Mouse (Mus musculus): Measurements from ENCODE around the gene Stam. TPM values are rescaled to one million over a fixed set of nuclear protein-coding genes. Genes with fewer than 3 reads are reported as not detected.
"Not testable (repeated sequence)": the region's sequence is repeated elsewhere in the genome, so short reads cannot be mapped to it uniquely, and the experiment has no call there.

Stam gene
- polyA plus RNA-seq, 1 experiment, result 80.4 TPM

DNA sequence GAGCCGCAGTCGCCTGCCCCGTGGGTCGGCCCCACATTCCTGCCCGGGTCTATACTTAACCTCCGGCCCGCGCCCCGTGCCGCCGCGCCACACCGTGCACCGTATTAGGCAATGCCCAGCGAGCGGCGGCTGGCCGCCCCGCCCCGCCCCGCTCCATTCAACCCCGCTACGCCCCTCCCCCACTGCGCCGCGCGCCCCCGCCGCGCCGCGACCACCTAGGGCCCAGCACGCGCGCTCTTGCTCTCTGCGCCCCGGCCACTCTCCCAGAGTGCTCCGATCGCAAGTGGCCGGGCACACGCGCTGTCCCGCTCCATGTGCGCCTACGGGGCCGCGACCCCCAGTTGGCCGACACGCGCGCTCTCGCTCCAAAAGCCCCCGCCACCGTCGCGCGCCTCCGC lies 18.7 kb upstream of the Stam start:
- Histone ChIP-seq H3K27ac (ENCODE audit: insufficient read depth, low read length) (peak overlapping the region; percentile 50; the same call in 1 of the 2 replicates), H3K4me1 (ENCODE audit: control insufficient read depth, insufficient read depth, low read length) (peaks cover 5% of the 10 kb centered on the region; the same call in 1 of the 2 replicates), H3K4me3 (ENCODE audit: insufficient read depth, low read length) (peak overlapping the region; percentile 94)
- TF ChIP-seq CTCF (IDR thresholded peaks at IDR 0.05; ENCODE audit: borderline replicate concordance, insufficient read depth, low read length), result no peak

DNA sequence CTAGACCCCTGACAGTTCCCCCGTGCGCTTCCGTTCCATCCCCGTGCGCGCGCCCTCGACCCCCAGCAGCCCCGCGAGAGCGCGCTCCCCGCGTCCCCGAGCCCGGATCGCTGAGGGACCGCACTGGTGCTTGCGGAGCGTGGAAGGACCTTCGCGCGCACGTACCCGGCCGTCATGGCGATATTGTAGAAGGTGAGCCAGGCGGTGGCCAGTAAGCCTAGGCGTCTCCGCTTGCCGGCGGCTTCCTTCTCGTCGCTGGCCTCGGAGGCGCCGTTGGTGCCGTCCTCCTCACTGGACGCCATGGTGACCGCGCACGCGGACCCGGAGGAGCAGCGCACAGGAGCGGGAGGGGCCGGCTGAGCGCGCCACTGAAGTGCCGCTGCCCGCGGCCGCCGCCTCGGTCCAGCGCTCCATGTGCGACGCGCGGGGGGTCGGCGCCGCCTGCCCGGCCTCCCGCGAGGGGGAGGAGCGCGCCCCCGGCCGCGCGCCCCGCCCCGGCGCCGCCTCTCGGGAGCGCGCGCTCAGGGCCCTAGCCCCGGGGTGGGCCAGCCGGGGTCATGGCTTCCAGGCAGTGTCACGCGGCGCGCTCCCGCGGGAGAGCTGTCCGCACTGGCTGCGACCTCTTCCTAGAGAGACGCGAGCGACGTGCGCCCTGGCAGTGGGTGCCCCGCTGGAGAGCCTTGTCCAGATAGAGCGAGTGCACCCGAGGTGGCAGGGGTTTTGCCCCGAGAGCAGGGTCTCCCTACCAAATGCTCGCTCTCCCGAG lies 18.1 kb upstream of the Stam start, which contains the start of gene Hacd1:
Gene Hacd1 (minus strand): TSS at position 570 of the 766 bp plus-strand sequence.
- Histone ChIP-seq H3K27ac (ENCODE audit: insufficient read depth, low read length) (peak within 1 kb of the TSS; percentile 50), H3K4me1 (ENCODE audit: control insufficient read depth, insufficient read depth, low read length) (peaks cover 5% of the 10 kb centered on the region; the same call in 1 of the 2 replicates), H3K4me3 (ENCODE audit: insufficient read depth, low read length) (peak within 1 kb of the TSS; percentile 94)
- TF ChIP-seq CTCF (IDR thresholded peaks at IDR 0.05; ENCODE audit: borderline replicate concordance, insufficient read depth, low read length) (no peak), POLR2A (IDR thresholded peaks at IDR 0.05; ENCODE audit: low read depth, low read length) (peak; percentile 48)

DNA sequence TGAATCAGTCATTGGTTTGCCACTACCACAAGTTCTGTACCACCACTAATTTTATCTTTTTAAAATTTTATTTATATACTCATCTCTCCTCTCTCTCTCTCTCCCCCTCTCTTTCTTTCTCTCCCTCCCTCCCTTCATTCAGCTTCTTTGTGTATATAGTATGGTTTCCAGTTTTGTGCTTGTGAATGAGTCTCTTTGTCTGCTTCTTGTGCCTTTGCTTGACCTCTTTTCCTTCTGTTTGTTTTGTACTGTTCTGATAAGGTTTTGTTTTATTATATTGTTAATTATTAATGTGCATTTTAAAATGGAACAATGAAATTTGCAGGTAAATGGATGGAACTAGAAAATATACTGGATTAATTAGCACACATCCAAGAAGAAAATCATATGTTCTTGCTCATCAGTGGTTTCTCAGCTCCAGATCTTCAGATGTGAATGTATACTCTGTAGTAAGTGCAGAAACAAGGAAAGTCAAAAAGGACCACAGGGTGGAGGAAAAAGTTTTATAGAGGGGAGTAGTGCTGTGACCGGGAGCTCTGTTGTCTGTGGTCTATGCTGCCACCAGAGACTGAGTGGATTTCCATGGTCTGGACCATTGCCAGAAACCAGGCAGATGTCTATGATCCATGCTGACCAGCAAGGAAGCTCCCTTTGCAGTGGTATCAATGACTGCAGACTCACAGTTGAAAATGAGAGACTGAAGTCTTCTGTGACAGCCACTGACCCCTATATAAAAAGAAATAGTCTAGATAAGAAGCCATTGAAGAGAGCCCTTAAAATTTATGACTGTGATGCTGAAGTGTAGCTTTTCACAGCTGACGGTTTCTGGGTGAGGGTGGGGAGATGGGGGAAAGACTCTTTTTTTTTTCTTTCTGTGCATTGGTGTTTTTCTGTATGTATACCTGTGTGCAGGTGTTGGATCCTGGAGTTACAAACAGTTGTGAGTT lies 7.9 kb upstream of the Stam start:
- peaks cover 4% of the 10 kb centered on the region; the same call in 1 of the 2 replicates for H3K4me1 ChIP-seq (ENCODE audit: control insufficient read depth, insufficient read depth, low read length)
- no peak overlapping the region for H3K27ac ChIP-seq (ENCODE audit: insufficient read depth, low read length)

DNA sequence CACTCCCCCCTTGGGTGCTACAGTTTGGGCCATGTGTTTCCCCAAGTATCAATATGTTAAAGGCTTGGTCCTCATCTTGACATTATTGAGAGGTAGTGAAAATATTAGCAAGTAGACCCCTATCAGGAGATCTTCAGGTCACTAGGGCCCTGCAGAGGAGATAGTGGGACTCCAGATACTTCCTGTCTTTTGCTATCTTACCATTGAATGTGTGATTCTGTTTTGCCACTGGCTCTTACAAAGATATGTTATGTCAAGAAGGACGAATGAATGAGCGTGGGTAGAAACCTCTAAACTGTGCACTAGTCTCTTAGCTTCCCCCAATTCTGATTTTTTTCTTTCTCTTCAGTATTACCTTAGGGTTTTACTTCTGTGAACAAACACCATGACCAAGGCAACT lies 4.9 kb upstream of the Stam start:
- Histone ChIP-seq H3K27ac (ENCODE audit: insufficient read depth, low read length) (no peak overlapping the region), H3K4me3 (ENCODE audit: insufficient read depth, low read length) (no peak overlapping the region), H3K4me1 (ENCODE audit: control insufficient read depth, insufficient read depth, low read length) (peaks cover 4% of the 10 kb centered on the region; the same call in 1 of the 2 replicates)
- no peak for TF ChIP-seq CTCF (IDR thresholded peaks at IDR 0.05; ENCODE audit: borderline replicate concordance, insufficient read depth, low read length)
- no peak for TF ChIP-seq POLR2A (IDR thresholded peaks at IDR 0.05; ENCODE audit: low read depth, low read length)

More for the DNA sequence above, 7.9 kb upstream of the Stam start:
- no peak overlapping the region for H3K4me3 ChIP-seq (ENCODE audit: insufficient read depth, low read length)
- TF ChIP-seq CTCF (IDR thresholded peaks at IDR 0.05; ENCODE audit: borderline replicate concordance, insufficient read depth, low read length), result no peak
- TF ChIP-seq POLR2A (IDR thresholded peaks at IDR 0.05; ENCODE audit: low read depth, low read length), result no peak

DNA sequence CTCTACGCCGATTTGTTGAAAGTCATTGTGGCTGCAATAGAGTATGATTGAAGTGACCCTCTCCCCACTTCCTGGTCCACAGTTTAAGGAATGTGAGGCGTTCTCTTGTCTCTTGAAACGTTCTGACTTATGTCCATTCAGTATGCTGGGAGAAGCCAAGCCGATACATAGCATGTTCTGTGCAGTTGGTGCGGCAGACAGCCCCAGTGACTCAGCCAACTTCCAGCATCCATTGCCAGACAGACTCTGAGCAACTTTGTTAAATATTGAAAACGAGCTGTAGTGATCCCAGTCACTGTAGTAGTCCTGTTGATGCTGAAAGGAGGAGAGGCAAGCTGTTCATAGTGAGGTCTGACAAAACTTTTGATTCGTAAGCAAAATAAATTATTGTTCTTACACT lies 3.4 kb upstream of the Stam start:
- no peak for TF ChIP-seq POLR2A (IDR thresholded peaks at IDR 0.05; ENCODE audit: low read depth, low read length)
- TF ChIP-seq CTCF (IDR thresholded peaks at IDR 0.05; ENCODE audit: borderline replicate concordance, insufficient read depth, low read length), result no peak
- Histone ChIP-seq H3K4me3 (ENCODE audit: insufficient read depth, low read length) (no peak overlapping the region), H3K27ac (ENCODE audit: insufficient read depth, low read length) (no peak overlapping the region), H3K4me1 (ENCODE audit: control insufficient read depth, insufficient read depth, low read length) (peaks cover 4% of the 10 kb centered on the region; the same call in 1 of the 2 replicates)

DNA sequence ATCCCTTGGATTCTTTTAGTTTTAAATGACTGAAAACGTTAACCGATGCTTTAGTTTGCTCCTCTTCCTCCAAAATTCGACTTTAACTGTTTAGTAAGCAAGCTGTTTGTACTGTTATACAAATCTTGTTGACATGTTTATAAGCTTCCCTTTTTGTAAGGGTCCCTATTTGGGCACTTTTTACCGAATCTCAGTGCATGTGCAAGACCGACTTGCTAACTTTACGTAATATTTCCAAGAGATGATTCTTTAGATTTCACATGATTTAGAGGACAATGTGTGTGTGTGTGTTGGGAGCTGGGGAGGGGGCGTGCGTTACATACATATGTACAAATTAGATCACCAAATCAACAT lies 913 bp upstream of the Stam start:
- Histone ChIP-seq H3K27ac (ENCODE audit: insufficient read depth, low read length) (peak overlapping the region; percentile 98), H3K4me1 (ENCODE audit: control insufficient read depth, insufficient read depth, low read length) (peaks cover 4% of the 10 kb centered on the region; the same call in 1 of the 2 replicates), H3K4me3 (ENCODE audit: insufficient read depth, low read length) (peak overlapping the region; percentile 99)
- TF ChIP-seq POLR2A (IDR thresholded peaks at IDR 0.05; ENCODE audit: low read depth, low read length) (no peak), CTCF (IDR thresholded peaks at IDR 0.05; ENCODE audit: borderline replicate concordance, insufficient read depth, low read length) (no peak)

DNA sequence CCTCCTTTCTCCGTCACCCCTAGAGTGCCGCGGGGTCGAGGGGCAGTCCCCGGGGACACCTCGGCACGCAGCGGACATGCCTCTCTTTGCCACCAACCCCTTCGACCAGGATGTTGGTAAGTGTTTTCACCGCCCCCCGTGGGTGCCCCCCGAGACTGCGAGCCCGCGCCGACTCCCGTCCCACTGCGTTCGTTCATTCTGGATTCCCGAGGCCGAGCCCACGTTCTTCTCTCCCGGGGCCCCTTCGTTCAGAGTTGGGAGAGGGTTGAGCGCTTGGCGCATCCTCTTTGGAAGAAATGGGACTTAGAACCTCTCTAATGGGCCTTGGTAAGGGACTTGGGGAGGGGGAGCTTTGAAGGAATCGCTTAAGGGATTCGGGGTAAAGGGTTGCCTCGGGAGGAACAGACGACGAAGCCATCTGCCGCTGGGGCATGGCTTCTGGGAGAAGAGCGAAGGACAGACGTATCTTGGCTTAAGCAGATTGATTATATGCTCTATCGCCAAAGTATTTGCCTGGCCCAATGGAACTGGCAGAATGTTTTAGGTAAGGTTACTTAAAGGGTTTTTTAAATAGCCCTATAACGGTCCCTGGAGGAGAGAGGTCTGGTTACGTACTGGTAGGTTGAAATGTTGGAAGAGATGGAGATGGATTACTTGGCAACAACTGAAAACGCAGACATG lies 463 bp downstream of the Stam start:
- peak overlapping the region; percentile 99 for H3K4me3 ChIP-seq (ENCODE audit: insufficient read depth, low read length)
- TF ChIP-seq CTCF (IDR thresholded peaks at IDR 0.05; ENCODE audit: borderline replicate concordance, insufficient read depth, low read length) (no peak), POLR2A (IDR thresholded peaks at IDR 0.05; ENCODE audit: low read depth, low read length) (no peak)
- peaks cover 4% of the 10 kb centered on the region; the same call in 1 of the 2 replicates for H3K4me1 ChIP-seq (ENCODE audit: control insufficient read depth, insufficient read depth, low read length)
- H3K27ac ChIP-seq (ENCODE audit: insufficient read depth, low read length), result peak overlapping the region; percentile 98

DNA sequence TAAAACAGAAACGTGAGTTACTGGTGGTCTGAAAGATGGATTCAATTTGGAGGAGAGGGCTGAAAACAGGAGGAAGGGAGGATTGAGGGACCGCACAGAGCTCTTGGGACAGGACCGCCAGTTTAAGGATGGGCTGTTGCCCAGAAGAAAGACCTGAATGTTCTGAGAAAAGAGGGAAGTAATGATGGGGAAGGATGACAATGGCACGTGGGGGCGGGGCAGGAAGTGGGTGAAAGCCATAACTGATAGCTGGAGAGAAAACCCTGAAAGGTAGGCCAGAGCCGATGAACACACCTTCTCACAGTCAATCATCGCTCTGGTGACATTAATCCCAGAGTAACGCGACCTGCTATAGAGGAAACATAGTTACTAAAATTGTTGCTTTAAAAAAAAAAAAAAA lies 4.6 kb downstream of the Stam start:
- not testable (repeated sequence) for H3K4me3 ChIP-seq (ENCODE audit: insufficient read depth, low read length); H3K27ac ChIP-seq (ENCODE audit: insufficient read depth, low read length); H3K4me1 ChIP-seq (ENCODE audit: control insufficient read depth, insufficient read depth, low read length)

DNA sequence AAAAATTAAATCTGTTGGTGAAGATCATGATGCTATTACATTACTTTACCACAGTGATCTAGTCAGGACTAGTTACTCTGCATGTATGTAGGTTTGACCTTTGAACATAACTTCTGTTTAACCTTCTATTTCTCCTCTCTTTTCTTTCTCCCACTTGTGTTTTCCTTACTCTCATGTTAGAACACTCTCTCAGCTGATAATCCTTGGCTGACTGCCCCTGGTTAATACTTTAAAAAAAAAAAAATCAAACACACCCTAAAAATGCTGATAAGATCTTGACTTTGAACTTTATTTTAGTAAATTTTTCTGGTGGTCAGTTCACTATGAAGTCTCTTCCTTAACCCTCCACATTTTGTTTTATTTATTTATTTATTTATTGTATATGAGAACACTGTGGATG lies 26.6 kb downstream of the Stam start:
- Histone ChIP-seq H3K27ac (ENCODE audit: insufficient read depth, low read length) (no peak overlapping the region), H3K4me1 (ENCODE audit: control insufficient read depth, insufficient read depth, low read length) (no peaks in the 10 kb centered on the region), H3K4me3 (ENCODE audit: insufficient read depth, low read length) (no peak overlapping the region)
- TF ChIP-seq POLR2A (IDR thresholded peaks at IDR 0.05; ENCODE audit: low read depth, low read length), result no peak
- no peak for TF ChIP-seq CTCF (IDR thresholded peaks at IDR 0.05; ENCODE audit: borderline replicate concordance, insufficient read depth, low read length)

Data from embryonic fibroblast, embryonic 13.5 days (primary cell).